Mouse (Mus musculus) kidney, embryonic 16.5 days (tissue): Measurements from ENCODE around the gene Nxpe5. TPM values are rescaled to one million over a fixed set of nuclear protein-coding genes. Genes with fewer than 3 reads are reported as not detected.
A peak's percentile ranks its signal among the peaks of the same experiment; 100 is the strongest.

Source experiments
- ATAC-seq: fragments of 200-750 bp; cut with Nextera tagmentation; 2 replicates; pipeline ENCODE4 v1.8.0; 2017; ENCODE audit warnings: moderate TSS enrichment; ENCODE audit not compliant: low FRiP score, low TSS enrichment
- H3K27ac ChIP-seq: fragments of 300-500 bp; sonication (generic); 2 replicates; pipeline ENCODE4 v1.5.1; 2014; ENCODE audit warnings: low read length
- H3K27me3 ChIP-seq: fragments of 300-500 bp; sonication (generic); 2 replicates; pipeline ENCODE4 v1.6.1; 2014; ENCODE audit warnings: low read length, control low read depth, mixed read lengths; ENCODE audit not compliant: insufficient read depth
- H3K36me3 ChIP-seq: fragments of 300-500 bp; sonication (generic); 2 replicates; pipeline ENCODE4 v1.6.1; 2014; ENCODE audit warnings: low read length, control low read depth, mixed read lengths; ENCODE audit not compliant: insufficient read depth
- H3K4me1 ChIP-seq: fragments of 300-500 bp; sonication (generic); 2 replicates; pipeline ENCODE4 v1.6.1; 2014; ENCODE audit warnings: low read length, control low read depth, mixed read lengths; ENCODE audit not compliant: insufficient read depth
- H3K4me2 ChIP-seq: fragments of 300-500 bp; sonication (generic); replicated peaks from 2 replicates; pipeline ENCODE4 v1.6.1; 2014; ENCODE audit warnings: low read depth, low read length
- H3K4me3 ChIP-seq: fragments of 300-500 bp; sonication (generic); 2 replicates; pipeline ENCODE4 v1.5.1; 2014; ENCODE audit warnings: mild to moderate bottlenecking, low read length
- H3K9ac ChIP-seq: fragments of 300-500 bp; sonication (generic); replicated peaks from 2 replicates; pipeline ENCODE4 v1.6.1; 2014; ENCODE audit warnings: low read length
- H3K9me3 ChIP-seq: fragments of 300-500 bp; sonication (generic); 2 replicates; pipeline ENCODE4 v1.6.1; 2016; ENCODE audit warnings: low read length, control low read depth
- WGBS: fragments of 180-500 bp; shearing (Covaris S2); extraction: QIAGEN DNeasy Blood & Tissue Kit; methylation state at CpG from one replicate; pipeline ENCODE4 v1.1.7; 2014; 5-methylcytosine and 5-hydroxymethylcytosine counted together
- polyA plus RNA-seq: library from polyadenylated mRNA; unstranded; fragments of >200 nt; fragmentation: Nextera tagmentation; extraction: Ambion mirVana; gene quantifications from 2 replicates; pipeline ENCODE4 v1.2.1, GENCODE M21; 2015

The Nxpe5 gene
- polyA plus RNA-seq, 1 experiment from 2014 or later = 0.06 TPM

GRCm38 (mm10) chr5:138271232-138271631 is 45.5 kb downstream of the Nxpe5 start:
- H3K9ac ChIP-seq = no peak overlapping the region
- H3K9me3 ChIP-seq = no peaks in the 10 kb centered on the region
- H3K4me3 ChIP-seq = no peak overlapping the region
- no peak for ATAC-seq
- H3K4me2 ChIP-seq = no peak overlapping the region
- WGBS = 60% methylated on average over 3 of the region's 3 CpGs
- no peak overlapping the region for H3K27ac ChIP-seq
- peaks cover 5% of the 10 kb centered on the region; the same call in 1 of the 2 replicates for H3K36me3 ChIP-seq
- no peaks in the 10 kb centered on the region for H3K27me3 ChIP-seq
- H3K4me1 ChIP-seq = peaks cover 27% of the 10 kb centered on the region

DNA sequence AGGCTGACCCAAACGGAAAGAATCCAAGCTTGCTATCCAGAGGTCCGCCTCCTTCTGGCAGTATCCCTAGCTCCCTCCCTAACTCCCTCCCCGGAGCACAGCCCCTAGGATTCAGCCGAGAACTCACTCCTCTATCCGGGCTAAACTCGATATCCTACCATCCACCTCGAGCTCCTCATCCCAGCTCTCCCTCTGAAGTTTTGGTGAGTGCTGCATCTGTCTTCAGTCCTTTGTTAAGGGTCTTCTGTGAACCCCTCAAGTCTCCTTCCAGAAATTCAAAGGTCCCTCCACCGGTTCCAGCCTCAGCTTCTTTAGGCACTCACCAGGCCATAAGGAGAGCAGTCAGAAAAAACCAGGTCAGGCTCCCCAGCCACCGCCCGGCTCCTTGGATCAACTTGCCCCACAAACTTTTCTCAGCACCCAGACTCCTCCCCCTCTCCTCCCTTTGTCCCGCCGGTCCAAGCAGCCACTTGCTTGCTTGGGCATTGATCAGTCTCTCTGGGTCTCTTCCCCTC is 46.8 kb downstream of the Nxpe5 start, which contains the start of gene Gal3st4:
Gene Gal3st4 (minus strand): TSS at position 432 of the 515 bp plus-strand sequence.
- Histone ChIP-seq H3K9me3 (no peaks in the 10 kb centered on the region), H3K4me3 (peak within 1 kb of the TSS; percentile 28), H3K4me2 (peak within 1 kb of the TSS; percentile 45), H3K27me3 (no peaks in the 10 kb centered on the region), H3K36me3 (peaks cover 11% of the 10 kb centered on the region; the same call in 1 of the 2 replicates), H3K4me1 (peaks cover 32% of the 10 kb centered on the region), H3K27ac (peak within 1 kb of the TSS; percentile 64), H3K9ac (peak within 1 kb of the TSS; percentile 55)
- peak; percentile 56; the same call in 1 of the 2 replicates for ATAC-seq
- under 1% methylated on average over 12 of the region's 12 CpGs for WGBS

DNA sequence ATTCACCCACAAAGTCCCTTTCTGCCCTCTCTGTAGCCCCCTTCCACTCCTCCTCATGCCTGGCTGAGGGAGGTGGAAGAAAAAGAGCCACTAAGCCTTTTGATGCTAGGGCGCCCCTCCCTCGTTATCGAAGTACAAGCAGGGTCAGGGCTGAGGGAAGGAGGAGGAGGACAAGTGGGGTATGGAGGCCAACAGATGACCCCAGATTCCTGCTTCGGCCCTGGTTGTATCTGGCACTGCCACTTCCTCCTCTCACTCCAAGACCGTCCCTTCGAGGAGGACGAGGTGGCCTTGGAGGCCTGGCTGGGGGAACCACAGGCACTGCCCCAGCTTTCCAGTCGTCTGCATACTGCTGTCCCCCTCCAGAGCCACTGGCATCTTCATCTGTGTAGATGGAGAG is 48.5 kb downstream of the Nxpe5 start:
- H3K4me2 ChIP-seq = no peak overlapping the region

DNA sequence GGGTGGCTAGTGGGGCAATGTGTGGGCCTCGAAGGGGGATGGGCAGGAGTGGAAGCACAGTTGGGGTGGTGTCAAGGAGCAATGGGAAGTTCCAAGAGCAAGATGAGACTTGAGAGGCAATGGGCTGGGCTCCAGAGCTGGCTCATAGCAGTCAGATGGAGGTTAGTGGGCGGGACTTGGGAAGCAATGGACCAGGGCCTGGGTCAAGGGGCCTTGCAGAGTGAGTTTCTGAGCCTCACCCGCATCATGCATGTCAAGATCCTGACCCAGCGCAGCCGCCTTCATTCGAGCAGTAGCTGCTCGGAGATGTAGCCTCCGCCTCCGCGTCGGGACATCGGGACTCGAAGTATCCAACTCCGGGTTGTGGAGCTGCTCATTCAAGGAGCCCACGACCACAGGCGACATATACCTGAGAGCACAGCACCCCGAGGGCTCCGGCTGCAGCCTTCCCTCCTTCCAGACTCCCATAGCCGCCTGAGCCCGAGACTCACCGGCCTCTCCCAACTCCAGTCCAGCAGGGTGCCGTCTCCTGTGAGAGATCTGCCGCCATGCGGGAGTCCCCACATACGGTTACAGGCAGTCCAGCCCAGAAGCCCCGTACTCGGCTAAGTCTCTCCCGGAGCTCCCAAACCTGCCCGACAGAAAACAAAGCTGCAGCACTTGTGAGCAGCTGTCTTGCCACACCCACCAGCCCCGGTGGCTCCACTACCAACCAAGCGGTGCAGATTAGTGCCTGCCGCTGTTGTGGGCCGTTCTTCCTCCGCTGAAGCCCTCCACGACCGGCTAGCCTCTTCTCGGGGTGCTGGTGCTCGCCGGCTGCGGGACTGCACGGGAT is 49.7 kb downstream of the Nxpe5 start:
- WGBS = 17% methylated on average over 41 of the region's 41 CpGs
- peak overlapping the region; percentile 59 for H3K4me2 ChIP-seq
- peak overlapping the region; percentile 37 for H3K4me3 ChIP-seq
- H3K36me3 ChIP-seq = peaks cover 11% of the 10 kb centered on the region; the same call in 1 of the 2 replicates
- H3K27me3 ChIP-seq = no peaks in the 10 kb centered on the region
- no peak for ATAC-seq
- peak overlapping the region; percentile 76 for H3K27ac ChIP-seq
- H3K4me1 ChIP-seq = peaks cover 47% of the 10 kb centered on the region
- peaks cover 2% of the 10 kb centered on the region; the same call in 1 of the 2 replicates for H3K9me3 ChIP-seq
- H3K9ac ChIP-seq = peak overlapping the region; percentile 58

More for the DNA sequence above, 48.5 kb downstream of the Nxpe5 start:
- Histone ChIP-seq H3K4me3 (no peak overlapping the region), H3K9ac (no peak overlapping the region), H3K27me3 (no peaks in the 10 kb centered on the region), H3K9me3 (no peaks in the 10 kb centered on the region), H3K4me1 (peaks cover 42% of the 10 kb centered on the region), H3K27ac (no peak overlapping the region), H3K36me3 (peaks cover 11% of the 10 kb centered on the region; the same call in 1 of the 2 replicates)
- WGBS = 79% methylated on average over 8 of the region's 8 CpGs
- no peak for ATAC-seq

DNA sequence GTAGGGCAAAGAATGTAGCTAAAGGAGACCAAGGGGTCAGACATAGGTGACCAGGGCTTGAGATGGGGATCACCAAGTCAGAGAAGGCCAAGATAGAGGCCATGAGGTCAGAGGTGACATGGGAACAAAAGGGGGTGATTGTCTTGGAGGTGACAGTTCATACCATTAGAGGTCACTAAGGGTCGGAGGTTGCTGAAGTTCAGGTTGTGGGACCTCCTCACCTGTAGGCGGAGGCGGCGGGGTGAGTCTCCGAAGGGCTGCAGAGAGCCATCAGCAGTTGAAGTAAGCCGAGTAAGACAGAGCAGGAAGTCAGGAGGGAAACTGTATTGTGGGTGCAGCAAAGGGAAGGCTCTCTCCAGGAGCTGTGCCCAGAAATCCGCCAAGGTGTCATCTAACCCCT is 52.3 kb downstream of the Nxpe5 start:
- peaks cover 11% of the 10 kb centered on the region; the same call in 1 of the 2 replicates for H3K36me3 ChIP-seq
- WGBS = 88% methylated on average over 7 of the region's 7 CpGs
- H3K9ac ChIP-seq = no peak overlapping the region
- H3K27me3 ChIP-seq = no peaks in the 10 kb centered on the region
- peaks cover 38% of the 10 kb centered on the region for H3K4me1 ChIP-seq
- H3K27ac ChIP-seq = no peak overlapping the region
- ATAC-seq = no peak
- H3K9me3 ChIP-seq = peaks cover 5% of the 10 kb centered on the region; the same call in 1 of the 2 replicates
- H3K4me2 ChIP-seq = no peak overlapping the region
- no peak overlapping the region for H3K4me3 ChIP-seq

DNA sequence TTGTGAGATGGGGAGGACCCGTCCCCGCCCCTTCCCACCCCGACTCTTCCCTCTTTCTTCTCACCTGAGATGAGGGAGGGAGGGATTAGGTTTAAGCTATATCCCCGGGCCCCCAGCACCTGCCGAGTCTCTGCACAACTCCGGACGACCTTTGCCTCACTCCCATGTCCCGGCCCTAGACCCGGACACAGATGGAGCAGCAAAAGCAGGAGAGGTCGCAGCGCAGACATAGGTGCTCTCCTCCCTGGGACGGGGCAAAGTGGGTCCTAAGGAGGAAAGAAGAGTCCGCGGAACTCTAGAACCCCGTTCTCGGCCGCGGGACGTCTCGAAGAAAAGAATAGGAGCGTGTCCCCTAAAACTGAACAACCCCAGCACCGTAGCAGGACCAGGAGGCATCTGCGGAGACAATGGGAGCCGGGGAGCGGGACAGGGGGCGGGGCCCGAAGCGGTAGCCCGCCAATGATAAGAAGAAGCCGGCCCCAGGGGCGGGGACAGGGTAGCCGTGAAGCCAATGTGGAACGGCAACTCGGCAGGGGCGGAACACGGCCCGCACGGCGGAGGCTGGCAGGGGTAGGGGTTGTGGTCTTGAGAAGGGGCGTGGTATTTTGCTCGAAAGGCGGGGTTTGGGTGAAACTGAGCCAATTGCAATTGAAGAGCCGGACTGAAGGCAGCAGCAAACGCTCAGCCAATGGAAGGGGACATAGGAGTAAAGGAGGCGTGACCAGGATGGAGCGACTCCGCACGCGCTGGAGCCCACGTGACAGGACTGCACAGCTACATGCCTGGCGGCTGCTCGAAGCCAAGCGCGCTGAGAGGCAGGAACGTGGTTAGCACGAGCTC is 54.1 kb downstream of the Nxpe5 start, which contains the start of the genes Gm43720, Gpc2 and Stag3:
Gene Gm43720 (minus strand): TSS at position 374 of the 840 bp plus-strand sequence.
Gene Gpc2 (minus strand): TSS at position 421 of the 840 bp plus-strand sequence.
Gene Stag3 (plus strand): TSS at position 656 of the 840 bp plus-strand sequence.
- peaks cover 6% of the 10 kb centered on the region; the same call in 1 of the 2 replicates for H3K36me3 ChIP-seq
- H3K4me1 ChIP-seq = peaks cover 35% of the 10 kb centered on the region
- H3K4me2 ChIP-seq = peak within 1 kb of the TSS; percentile 77
- WGBS = under 1% methylated on average over 56 of the region's 56 CpGs
- H3K27me3 ChIP-seq = no peaks in the 10 kb centered on the region
- peak within 1 kb of the TSS; percentile 9; the same call in 1 of the 2 replicates for H3K27ac ChIP-seq
- H3K4me3 ChIP-seq = peak within 1 kb of the TSS; percentile 75
- peak; percentile 99 for ATAC-seq
- peak within 1 kb of the TSS; percentile 76 for H3K9ac ChIP-seq
- peaks cover 5% of the 10 kb centered on the region; the same call in 1 of the 2 replicates for H3K9me3 ChIP-seq

GRCm38 (mm10) chr5:138280425-138280768 is 54.7 kb downstream of the Nxpe5 start:
- 0 out of 2 replicates have a peak, but pooled peaks have one; percentile 0 for ATAC-seq
- Histone ChIP-seq H3K36me3 (peaks cover 6% of the 10 kb centered on the region; the same call in 1 of the 2 replicates), H3K27me3 (no peaks in the 10 kb centered on the region), H3K4me3 (peak overlapping the region; percentile 75), H3K9me3 (peaks cover 5% of the 10 kb centered on the region; the same call in 1 of the 2 replicates), H3K27ac (no peak overlapping the region), H3K4me1 (peaks cover 29% of the 10 kb centered on the region), H3K9ac (0 out of 2 replicates have a peak overlapping the region, but pooled peaks have one; percentile 29), H3K4me2 (peak overlapping the region; percentile 77)
- 26% methylated on average over 26 of the region's 26 CpGs for WGBS

GRCm38 (mm10) chr5:138280829-138281228 is 55.1 kb downstream of the Nxpe5 start:
- Histone ChIP-seq H3K4me2 (no peak overlapping the region), H3K4me1 (peaks cover 25% of the 10 kb centered on the region), H3K9ac (no peak overlapping the region), H3K4me3 (no peak overlapping the region), H3K27ac (no peak overlapping the region), H3K27me3 (no peaks in the 10 kb centered on the region), H3K36me3 (peaks cover 6% of the 10 kb centered on the region; the same call in 1 of the 2 replicates), H3K9me3 (peaks cover 5% of the 10 kb centered on the region; the same call in 1 of the 2 replicates)
- ATAC-seq = no peak
- WGBS = 92% methylated on average over 15 of the region's 15 CpGs

GRCm38 (mm10) chr5:138281798-138282197 is 56.1 kb downstream of the Nxpe5 start:
- Histone ChIP-seq H3K4me2 (no peak overlapping the region), H3K27me3 (no peaks in the 10 kb centered on the region), H3K36me3 (peaks cover 6% of the 10 kb centered on the region; the same call in 1 of the 2 replicates), H3K4me3 (no peak overlapping the region), H3K9me3 (peaks cover 5% of the 10 kb centered on the region; the same call in 1 of the 2 replicates), H3K4me1 (peaks cover 15% of the 10 kb centered on the region; the same call in 1 of the 2 replicates), H3K9ac (no peak overlapping the region), H3K27ac (no peak overlapping the region)
- no peak for ATAC-seq
- 79% methylated on average over 2 of the region's 2 CpGs for WGBS
